Mouse (Mus musculus): ENCODE measurements around the gene Kmo.

DNA sequence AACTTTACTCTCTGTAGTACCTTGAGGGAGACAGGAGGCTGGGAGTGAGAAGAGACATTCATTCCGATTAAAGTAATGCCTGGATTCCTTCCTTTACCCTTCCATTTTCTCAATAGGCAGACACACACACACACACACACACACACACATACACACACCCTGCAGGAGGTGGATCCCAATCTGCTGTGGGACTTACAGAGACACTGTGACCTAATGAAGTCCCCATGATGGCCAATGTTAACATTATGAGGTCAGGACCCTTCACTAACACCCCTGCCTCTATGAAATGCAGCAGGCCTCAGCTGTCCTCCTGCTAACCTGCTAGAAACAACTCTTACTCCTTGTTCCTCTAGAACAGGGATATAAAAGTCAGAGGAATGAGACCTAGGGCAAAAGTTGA, 78.1 kb downstream of the Kmo start, which contains the start of gene Wdr64:
- no peak for TF ChIP-seq POLR2A (IDR thresholded peaks at IDR 0.05; ENCODE audit: insufficient read depth, low read depth, low read length)
- no peak for TF ChIP-seq CTCF (IDR thresholded peaks at IDR 0.05)
